Mouse (Mus musculus) thymus, adult 2 months (tissue): ENCODE measurements around the gene Malsu1.

Experiments used
- CTCF ChIP-seq: fragments of 200-500 bp; IDR thresholded peaks from 2 replicates; pipeline ENCODE4 v1.5.1; 2012; ENCODE audit warnings: mild to moderate bottlenecking, control low read depth, low read length, moderate library complexity, borderline replicate concordance; ENCODE audit not compliant: control insufficient read depth, poor library complexity, insufficient read depth; ENCODE audit errors: extremely low read depth
- POLR2A ChIP-seq: fragments of 200-500 bp; IDR thresholded peaks from 2 replicates; pipeline ENCODE4 v1.6.1; 2012; ENCODE audit warnings: mild to moderate bottlenecking, low read length, control low read depth, moderate library complexity; ENCODE audit not compliant: control insufficient read depth, poor library complexity, insufficient read depth; ENCODE audit errors: extremely low read depth

DNA sequence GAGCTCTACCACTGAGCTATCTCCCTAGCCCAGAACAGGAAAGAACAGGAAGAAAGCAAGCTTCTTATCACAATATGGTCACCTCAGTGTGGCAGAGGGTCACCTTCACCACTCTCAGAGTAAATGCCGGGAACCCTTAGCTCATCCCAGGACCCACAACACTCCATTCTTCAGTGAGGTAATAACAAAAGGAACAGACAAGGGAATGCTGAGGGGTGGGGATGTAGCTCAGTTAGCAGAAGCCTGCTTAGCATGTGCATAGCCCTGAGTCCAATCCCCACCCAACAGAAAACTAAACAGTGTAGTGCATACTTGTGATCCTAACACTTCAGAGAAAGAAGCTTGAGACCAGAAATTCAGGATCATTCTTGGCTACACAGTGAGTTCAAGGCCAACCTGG is 25.5 kb downstream of the Malsu1 start:
- TF ChIP-seq CTCF (no peak), POLR2A (no peak)
